Mouse (Mus musculus) midbrain, embryonic 14.5 days (tissue): ENCODE results near the gene Abhd18. TPM values are rescaled to one million over a fixed set of nuclear protein-coding genes. Genes with fewer than 3 reads are reported as not detected.

Experiments used
- ATAC-seq: fragments of 200-750 bp; cut with Nextera tagmentation; 2 replicates; pipeline ENCODE4 v1.8.0; 2017; ENCODE audit warnings: moderate number of reproducible peaks, moderate library complexity; ENCODE audit not compliant: low FRiP score, low TSS enrichment
- DNase-seq: peaks from one replicate; pipeline ENCODE4 v3.0.0-alpha.2; 2015
- H3K27ac ChIP-seq: fragments of 300-500 bp; sonication (generic); replicated peaks from 2 replicates; pipeline ENCODE4 v1.5.1; 2014; ENCODE audit warnings: mild to moderate bottlenecking, low read depth, low read length, moderate library complexity
- H3K27me3 ChIP-seq: fragments of 300-500 bp; sonication (generic); 2 replicates; pipeline ENCODE4 v1.6.1; 2014; ENCODE audit warnings: low read length, control low read depth, mixed read lengths; ENCODE audit not compliant: control insufficient read depth, insufficient read depth
- H3K36me3 ChIP-seq: fragments of 300-500 bp; sonication (generic); 2 replicates; pipeline ENCODE4 v1.6.1; 2014; ENCODE audit warnings: low read length, control low read depth; ENCODE audit not compliant: control insufficient read depth, insufficient read depth
- H3K4me1 ChIP-seq: fragments of 300-500 bp; sonication (generic); 2 replicates; pipeline ENCODE4 v1.6.1; 2014; ENCODE audit warnings: mild to moderate bottlenecking, antibody characterized with exemption, low read length, control low read depth; ENCODE audit not compliant: control insufficient read depth, insufficient read depth
- H3K4me2 ChIP-seq: fragments of 300-500 bp; sonication (generic); 2 replicates; pipeline ENCODE4 v1.6.1; 2014; ENCODE audit warnings: mild to moderate bottlenecking, low read length, moderate library complexity
- H3K4me3 ChIP-seq: fragments of 300-500 bp; sonication (generic); replicated peaks from 2 replicates; pipeline ENCODE4 v1.5.1; 2014; ENCODE audit warnings: low read depth, low read length
- H3K9ac ChIP-seq: fragments of 300-500 bp; sonication (generic); replicated peaks from 2 replicates; pipeline ENCODE4 v1.6.1; 2014; ENCODE audit warnings: mild to moderate bottlenecking, low read length, moderate library complexity
- H3K9me3 ChIP-seq: fragments of 300-500 bp; sonication (generic); 2 replicates; pipeline ENCODE4 v1.6.1; 2016; ENCODE audit warnings: low read length, control low read depth, mixed read lengths; ENCODE audit not compliant: control insufficient read depth
- WGBS: fragments of 180-500 bp; shearing (Covaris S2); extraction: QIAGEN DNeasy Blood & Tissue Kit; methylation state at CpG from one replicate; pipeline ENCODE4 v1.1.7; 2014; 5-methylcytosine and 5-hydroxymethylcytosine counted together
- polyA plus RNA-seq: library from polyadenylated mRNA; unstranded; fragments of >200 nt; fragmentation: Nextera tagmentation; extraction: Ambion mirVana; gene quantifications from 2 replicates; pipeline ENCODE4 v1.2.1, GENCODE M21; 2014

Abhd18 gene
- polyA plus RNA-seq, 1 experiment from 2014 or later: 15.8 TPM

- no peak for ATAC-seq
- Histone ChIP-seq H3K27ac (no peak overlapping the region), H3K27me3 (no peaks in the 10 kb centered on the region)
Observed at GRCm38 (mm10) chr3:40958831-40959230, 112.1 kb downstream of the Abhd18 start.

GRCm38 (mm10) chr3:40980758-40981157, 134.0 kb downstream of the Abhd18 start:
- H3K9ac ChIP-seq: no peak overlapping the region
- H3K4me2 ChIP-seq: no peak overlapping the region
- H3K4me1 ChIP-seq: no peaks in the 10 kb centered on the region
- ATAC-seq: no peak
- no peaks in the 10 kb centered on the region for H3K36me3 ChIP-seq
- H3K27me3 ChIP-seq: no peaks in the 10 kb centered on the region
- H3K4me3 ChIP-seq: no peak overlapping the region
- no peak for DNase-seq
- no peak overlapping the region for H3K27ac ChIP-seq
- no peaks in the 10 kb centered on the region for H3K9me3 ChIP-seq

More at GRCm38 (mm10) chr3:40958831-40959230, 112.1 kb downstream of the Abhd18 start:
- DNase-seq: no peak
- Histone ChIP-seq H3K36me3 (no peaks in the 10 kb centered on the region), H3K9me3 (no peaks in the 10 kb centered on the region), H3K9ac (no peak overlapping the region), H3K4me2 (no peak overlapping the region), H3K4me1 (no peaks in the 10 kb centered on the region), H3K4me3 (no peak overlapping the region)

- H3K36me3 ChIP-seq: no peaks in the 10 kb centered on the region
- no peak overlapping the region for H3K27ac ChIP-seq
- no peak overlapping the region for H3K4me3 ChIP-seq
- no peaks in the 10 kb centered on the region for H3K9me3 ChIP-seq
- H3K9ac ChIP-seq: no peak overlapping the region
- no peaks in the 10 kb centered on the region for H3K27me3 ChIP-seq
- no peak overlapping the region for H3K4me2 ChIP-seq
- 85% methylated on average over 5 of the region's 5 CpGs for WGBS
- H3K4me1 ChIP-seq: no peaks in the 10 kb centered on the region
- DNase-seq: no peak
- no peak for ATAC-seq
Observed at GRCm38 (mm10) chr3:40987539-40987938, 140.8 kb downstream of the Abhd18 start.

Other genes with a start within 250 kb of the Abhd18 start
- 0.22 TPM in 1 of 2 replicates, not detected in the other for gene Slc25a31, start 138.1 kb upstream of the Abhd18 start, polyA plus RNA-seq
- 40.1 and 53.1 TPM in 2 replicates for gene Hspa4l, start 102.5 kb upstream of the Abhd18 start, polyA plus RNA-seq
- 10.5 and 16.3 TPM in 2 replicates for gene Plk4, start 47.0 kb upstream of the Abhd18 start, polyA plus RNA-seq
- 10.4 and 12.8 TPM in 2 replicates for gene Mfsd8, start 84 bp upstream of the Abhd18 start, polyA plus RNA-seq
- 0.32 and 0.34 TPM in 2 replicates for gene 1700034I23Rik, start 55.6 kb downstream of the Abhd18 start, polyA plus RNA-seq
- gene Larp1b, start 102.9 kb downstream of the Abhd18 start, polyA plus RNA-seq: 4.6 and 5.0 TPM in 2 replicates
- 20.0 and 23.0 TPM in 2 replicates for gene Pgrmc2, start 236.1 kb downstream of the Abhd18 start, polyA plus RNA-seq